Mouse (Mus musculus) layer of hippocampus, postnatal 36 days (tissue): ENCODE data around the gene Trdmt1. TPM values are rescaled to one million over a fixed set of nuclear protein-coding genes. Genes with fewer than 3 reads are reported as not detected.

Source experiments
- DNase-seq, 2 experiments: peaks; one replicate each; pipeline ENCODE4 v3.0.0; 2022
- total RNA-seq, 2 experiments: library from RNA; stranded (reverse); gene quantifications; 2 replicates each; pipeline ENCODE4 v1.2.3; 2021

Trdmt1 gene
- total RNA-seq, 2 experiments from 2014 or later: 4.8 to 6.2 TPM

DNA sequence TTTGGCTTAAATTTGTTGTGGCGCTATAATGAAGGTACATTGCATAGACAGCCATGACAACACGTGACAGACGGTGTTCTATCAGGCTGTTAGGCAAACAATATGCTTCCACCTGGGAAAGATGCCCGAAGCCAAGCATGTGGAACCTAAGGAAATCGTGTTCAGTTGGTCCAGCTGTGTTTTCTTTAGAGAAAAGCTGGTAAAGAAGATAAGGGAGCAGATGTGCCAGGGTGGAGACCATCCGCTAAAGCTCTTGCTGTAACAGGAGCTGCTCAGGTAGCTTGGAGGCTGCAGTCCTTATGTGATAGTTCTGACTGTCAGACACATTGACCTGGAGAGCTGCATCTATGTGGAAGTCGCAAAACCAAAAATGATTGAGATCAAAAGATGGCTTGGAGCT is 45.3 kb downstream of the Trdmt1 start:
- no peak for DNase-seq

DNA sequence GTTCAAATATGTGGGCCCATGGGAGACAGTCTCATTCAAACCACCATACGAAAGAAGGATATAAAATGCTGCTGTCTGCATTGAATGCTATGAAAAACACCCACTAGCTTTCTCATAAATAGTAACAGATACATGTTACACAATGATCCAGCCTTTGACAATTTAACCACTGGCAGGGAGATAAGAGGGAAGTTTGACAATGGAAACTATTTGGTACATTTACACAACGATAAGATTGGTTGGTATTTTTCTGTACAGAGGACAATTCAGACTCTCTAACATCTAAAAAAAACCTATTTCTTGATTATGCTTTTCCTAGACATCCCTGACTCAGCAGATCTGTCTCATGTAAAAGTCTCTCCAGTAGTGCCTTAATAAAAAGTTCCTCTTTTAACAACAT is 48.4 kb downstream of the Trdmt1 start:
- DNase-seq: no peak

DNA sequence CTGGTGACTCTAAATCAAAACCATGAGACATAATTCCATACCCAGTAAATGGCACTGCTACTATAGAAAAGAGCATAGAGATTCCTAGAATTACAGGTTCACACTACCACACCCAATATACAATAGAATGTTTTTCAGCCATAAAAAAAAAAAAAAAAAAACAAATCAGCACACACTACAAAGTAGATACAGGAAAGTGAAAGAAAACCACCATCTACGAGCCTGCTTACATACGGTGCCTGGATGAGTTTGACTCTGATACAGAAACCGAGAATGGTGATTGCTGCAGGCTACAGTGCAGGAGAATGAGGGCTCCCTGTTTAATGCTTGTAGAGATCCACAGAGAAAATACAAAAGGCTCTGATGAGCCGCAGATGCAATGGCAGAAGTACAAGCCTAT is 51.5 kb downstream of the Trdmt1 start:
- DNase-seq: no peak

DNA sequence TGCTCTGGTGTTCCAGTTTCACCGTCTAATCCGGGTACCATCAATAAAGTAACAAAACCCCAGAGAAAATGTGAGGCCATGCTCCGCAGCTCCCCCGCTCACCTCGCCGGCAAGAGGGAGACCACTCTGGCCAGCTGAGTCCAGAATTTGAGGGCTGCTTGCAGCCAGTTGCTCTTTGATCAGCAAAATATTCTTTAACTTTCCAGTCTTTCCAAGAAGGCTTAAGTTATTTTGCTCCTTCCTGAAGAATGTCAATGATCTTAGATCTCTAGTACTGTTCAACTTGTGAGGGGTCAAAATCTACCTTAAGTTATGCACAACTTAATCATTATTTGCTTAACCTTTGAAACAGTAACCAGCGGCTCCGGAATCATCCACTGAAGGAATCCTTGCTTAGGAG is 52.7 kb downstream of the Trdmt1 start, which contains the start of gene Cubn:
Gene Cubn, minus strand, starts transcription at position 80 of the 400 bp plus-strand sequence.
- no peak for DNase-seq

DNA sequence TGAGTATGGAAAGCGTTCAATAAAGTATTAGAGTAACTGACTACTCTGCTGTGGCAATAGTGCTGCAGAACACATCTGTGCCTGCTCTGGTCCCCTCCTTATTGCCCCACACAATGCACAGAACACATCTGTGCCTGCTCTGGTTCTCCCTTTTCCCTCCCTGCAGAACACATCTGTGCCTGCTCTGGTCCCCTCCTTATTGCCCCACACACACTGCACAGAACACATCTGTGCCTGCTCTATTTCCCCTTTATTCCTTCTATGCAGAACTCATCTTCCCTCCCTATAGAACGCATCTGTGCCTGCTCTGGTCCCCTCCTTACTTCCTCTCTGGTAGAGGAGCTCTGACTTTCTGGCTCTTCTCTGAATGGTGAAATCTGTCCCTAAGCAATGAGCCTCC is 54.0 kb downstream of the Trdmt1 start:
- no peak for DNase-seq

DNA sequence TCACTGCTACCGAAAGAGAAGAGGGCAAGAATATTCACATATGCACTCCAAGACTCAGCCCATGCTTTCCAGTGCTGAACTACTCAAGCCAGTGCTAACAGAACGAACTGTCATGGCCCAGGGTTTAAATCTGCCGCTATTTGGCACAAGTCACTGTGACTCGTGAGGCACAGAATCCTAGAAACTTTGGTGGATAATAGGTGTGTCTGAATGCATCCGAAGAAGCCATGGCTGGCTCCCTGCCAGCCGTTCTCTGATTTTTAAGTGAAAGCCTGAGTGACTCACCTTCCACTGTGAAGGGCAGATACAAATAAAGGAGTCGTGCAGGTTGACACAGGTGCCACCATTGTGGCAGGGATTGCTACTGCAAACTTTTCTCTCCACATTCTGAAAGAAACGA is 58.0 kb downstream of the Trdmt1 start:
- no peak for DNase-seq

DNA sequence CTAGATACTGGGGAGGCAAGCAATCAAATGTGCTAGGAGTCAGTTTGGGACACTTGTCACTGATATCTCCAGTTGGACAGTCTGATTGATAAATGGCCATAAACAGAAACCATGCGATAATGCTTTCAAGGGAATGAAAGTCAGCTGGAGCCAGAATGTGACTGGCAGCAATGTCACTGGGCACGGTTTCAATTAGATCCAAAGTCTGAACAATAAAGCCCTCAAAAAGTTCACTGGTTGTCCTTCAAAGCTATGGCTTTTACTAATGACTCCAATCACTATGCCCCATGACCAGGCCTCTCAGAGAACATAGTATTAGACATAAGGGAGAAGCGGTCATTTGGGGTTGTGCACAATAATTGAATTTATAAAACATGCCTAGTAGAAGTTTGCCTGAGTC is 59.9 kb downstream of the Trdmt1 start:
- no peak for DNase-seq

DNA sequence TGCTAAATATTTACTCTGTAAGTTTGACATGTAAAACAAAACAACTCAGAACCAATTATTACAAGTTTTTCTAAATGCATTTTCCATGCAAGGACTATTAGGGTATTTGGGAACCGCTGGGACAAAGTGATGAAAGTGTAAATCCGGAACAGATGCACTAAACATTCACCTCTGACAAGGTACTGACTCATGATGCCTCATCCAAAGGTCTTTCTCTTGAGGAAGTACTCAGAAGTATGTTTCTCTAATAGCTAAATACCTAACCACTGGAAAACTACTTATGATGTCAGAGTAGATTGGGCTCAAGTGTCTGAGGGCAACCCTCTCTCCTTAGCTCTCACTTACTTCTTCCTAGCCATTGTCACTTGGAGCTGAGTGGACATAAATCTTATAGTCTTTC is 63.7 kb downstream of the Trdmt1 start:
- DNase-seq: no peak

DNA sequence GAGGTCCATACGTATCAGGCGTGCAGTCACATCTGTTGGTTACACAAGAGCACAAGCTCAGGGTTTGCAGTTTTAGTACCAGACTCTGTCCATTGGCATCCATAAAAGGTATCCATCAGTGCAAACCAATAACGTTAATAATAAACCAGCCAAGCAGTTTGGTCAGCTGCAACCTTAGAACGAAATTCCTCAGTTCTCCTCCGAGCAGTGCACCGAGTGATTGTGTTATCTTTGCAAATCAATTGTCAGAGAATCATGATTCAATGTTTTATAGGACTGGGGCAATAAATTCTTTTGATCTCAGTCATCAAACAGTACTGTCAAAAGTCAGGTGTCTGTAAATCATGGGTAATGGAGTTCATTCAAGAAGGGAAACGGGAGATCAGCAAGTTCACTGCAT is 65.3 kb downstream of the Trdmt1 start:
- no peak for DNase-seq

DNA sequence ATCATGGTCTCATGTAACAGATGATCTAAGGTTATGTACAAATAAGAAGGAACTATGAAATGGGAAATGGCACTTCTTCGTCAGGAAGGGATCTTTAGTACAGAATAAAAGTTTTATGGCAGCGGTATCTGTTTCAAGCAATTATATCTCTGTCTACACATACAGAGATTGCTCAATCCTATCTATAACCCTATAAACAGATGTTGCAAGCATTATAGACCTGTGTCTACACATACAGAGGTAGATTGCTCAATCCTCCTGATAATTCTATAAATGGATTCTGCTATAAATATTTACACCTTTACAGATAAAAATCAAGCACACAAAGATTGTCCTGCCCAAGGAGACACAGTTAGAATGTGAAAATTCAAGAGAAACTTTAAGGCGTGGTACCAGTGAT is 74.4 kb downstream of the Trdmt1 start:
- DNase-seq: no peak

DNA sequence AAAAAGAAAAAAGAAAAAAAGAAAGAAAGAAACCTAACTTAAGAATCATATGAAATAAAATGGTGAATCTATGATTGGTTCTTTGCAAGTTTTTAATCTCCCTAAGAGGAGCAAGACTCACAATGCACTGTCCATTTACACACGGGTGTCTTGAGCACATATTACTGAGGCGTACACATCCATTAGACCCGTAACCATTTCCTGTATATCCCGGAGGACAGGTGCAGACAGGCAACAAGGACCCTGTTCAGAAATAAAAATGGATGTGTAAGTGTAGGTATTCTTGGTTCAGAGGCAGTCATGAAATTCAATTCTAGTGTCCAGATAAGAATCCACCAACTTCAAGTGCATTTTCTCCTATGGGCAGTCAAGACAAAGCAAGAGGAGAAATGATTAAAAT is 74.8 kb downstream of the Trdmt1 start:
- DNase-seq: no peak

DNA sequence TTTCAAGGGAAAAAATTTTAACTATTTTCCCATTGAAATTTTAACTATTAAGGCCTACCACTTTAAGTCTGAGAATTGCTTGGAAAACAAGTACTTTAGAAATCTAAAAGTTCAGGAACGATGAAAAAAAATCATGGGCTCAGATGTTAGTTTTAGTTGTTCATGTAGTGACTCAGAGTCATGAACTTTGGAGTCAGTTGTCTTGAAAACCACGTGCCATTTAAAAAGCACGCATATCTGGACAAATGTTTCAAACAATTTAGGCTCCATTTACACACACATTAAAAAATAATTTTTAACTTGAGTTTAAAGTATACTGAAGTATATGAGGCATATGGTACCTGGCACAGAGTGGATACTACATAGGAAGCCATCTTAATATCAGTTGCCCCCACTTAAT is 77.8 kb downstream of the Trdmt1 start:
- no peak for DNase-seq

Other genes starting within 250 kb of the Trdmt1 start
- under 1 TPM; 0.12 to 0.20 TPM for gene Cubn, start 52.9 kb downstream of the Trdmt1 start, total RNA-seq
- gene Vim, start 29.3 kb upstream of the Trdmt1 start, total RNA-seq: 10 to 100 TPM; 50.9 to 65.9 TPM
- gene St8sia6, start 249.4 kb upstream of the Trdmt1 start, total RNA-seq: 1 to 10 TPM; 2.8 to 4.4 TPM